Mouse (Mus musculus) G1E (cell line): ENCODE results near the gene Rdh16.

ENCODE experiments used
- CTCF ChIP-seq: IDR thresholded peaks from 2 replicates; pipeline ENCODE4 v1.5.1; 2012; ENCODE audit warnings: low read depth, low read length, inconsistent platforms, mixed read lengths
- GATA1 ChIP-seq: IDR thresholded peaks from 2 replicates; pipeline ENCODE4 v1.6.1; 2012; ENCODE audit warnings: borderline replicate concordance, low read length, inconsistent platforms, mixed read lengths
- GATA2 ChIP-seq: IDR thresholded peaks from 2 replicates; pipeline ENCODE4 v1.6.1; 2012; ENCODE audit warnings: low read depth, low read length, inconsistent platforms, borderline replicate concordance
- POLR2AphosphoS5 ChIP-seq: IDR thresholded peaks from 2 replicates; pipeline ENCODE4 v1.6.1; 2012; ENCODE audit warnings: low read depth, low read length, inconsistent platforms; ENCODE audit not compliant: insufficient replicate concordance
- TAL1 ChIP-seq: conservative IDR thresholded peaks from 2 replicates; pipeline ENCODE4 v1.6.1; 2012; ENCODE audit warnings: low read depth, low read length, inconsistent platforms, mixed read lengths

DNA sequence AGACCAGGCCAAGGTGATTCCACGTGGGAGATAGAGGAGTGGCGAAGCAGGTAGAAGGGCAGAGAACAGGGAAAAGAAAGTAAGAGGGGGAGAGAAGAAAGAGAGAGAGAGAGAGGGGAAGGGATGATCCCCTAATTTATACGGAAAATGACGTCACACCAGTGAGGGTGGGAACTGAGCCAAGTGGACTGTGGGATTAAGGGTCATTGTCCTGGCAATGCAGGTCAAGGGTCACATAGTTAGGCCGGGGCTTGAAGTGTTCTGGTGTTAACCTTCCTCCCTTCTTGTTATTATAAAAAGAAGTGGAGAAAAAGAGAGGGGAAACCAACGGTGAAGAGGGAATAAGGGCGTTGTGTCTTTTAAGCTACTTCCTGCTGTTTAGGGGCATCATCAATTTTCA lies 3.5 kb downstream of the Rdh16 start:
- TF ChIP-seq TAL1 (no peak), CTCF (no peak), GATA2 (no peak), POLR2AphosphoS5 (no peak), GATA1 (no peak)
